Mouse (Mus musculus): ENCODE results near the gene Gorasp1.
A peak's percentile ranks its signal among the peaks of the same experiment; 100 is the strongest.

Gene Gorasp1

GRCm38 (mm10) chr9:119933675-119934074 lies 3.7 kb downstream of the Gorasp1 start:
- DNase-seq (ENCODE audit: extremely low read depth, insufficient read length, low spot score) = no peak

DNA sequence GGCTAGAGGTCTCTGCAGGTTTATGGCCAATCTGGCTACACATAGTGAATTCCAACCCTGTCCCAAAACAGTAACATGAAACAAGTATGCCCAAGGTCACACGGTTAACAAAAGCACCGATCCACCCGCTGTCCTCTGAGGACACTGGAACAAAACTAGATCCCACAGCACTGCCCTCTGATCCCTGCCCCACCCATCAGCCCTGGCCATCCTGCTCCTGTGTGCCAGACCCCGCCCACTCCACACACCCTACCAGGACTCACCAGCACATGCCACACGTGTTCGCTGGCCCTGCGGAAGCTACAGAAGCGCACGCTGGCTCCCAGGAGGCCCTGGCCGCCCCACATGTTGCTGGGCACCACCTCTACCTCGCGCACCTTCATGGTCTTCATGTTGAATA lies 5.0 kb downstream of the Gorasp1 start:
- DNase-seq (ENCODE audit: extremely low read depth, insufficient read length, low spot score) = no peak

GRCm38 (mm10) chr9:119926497-119926896 lies 10.9 kb downstream of the Gorasp1 start:
- no peak for DNase-seq (ENCODE audit: extremely low read depth, insufficient read length, low spot score)

DNA sequence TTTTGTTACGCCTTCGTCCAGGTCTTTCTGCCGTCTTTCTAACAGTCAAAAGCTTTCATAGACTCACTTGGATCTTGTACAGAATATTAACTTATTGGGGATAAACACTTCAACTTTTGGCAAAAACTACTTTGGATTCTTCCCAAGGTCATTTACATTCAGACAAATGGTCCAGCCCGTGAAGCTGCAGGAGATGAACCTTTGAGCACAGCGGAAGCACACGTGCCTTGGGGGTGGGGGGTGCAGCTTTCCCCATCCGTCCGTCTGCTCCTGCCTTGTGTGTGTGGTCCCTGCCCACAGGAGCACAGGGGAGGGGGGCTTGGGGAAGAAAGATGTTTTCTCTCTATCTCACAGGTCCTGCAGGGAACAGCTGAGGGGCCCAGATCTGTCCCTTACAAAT lies 11.6 kb downstream of the Gorasp1 start:
- no peak for DNase-seq (ENCODE audit: extremely low read depth, insufficient read length, low spot score)

DNA sequence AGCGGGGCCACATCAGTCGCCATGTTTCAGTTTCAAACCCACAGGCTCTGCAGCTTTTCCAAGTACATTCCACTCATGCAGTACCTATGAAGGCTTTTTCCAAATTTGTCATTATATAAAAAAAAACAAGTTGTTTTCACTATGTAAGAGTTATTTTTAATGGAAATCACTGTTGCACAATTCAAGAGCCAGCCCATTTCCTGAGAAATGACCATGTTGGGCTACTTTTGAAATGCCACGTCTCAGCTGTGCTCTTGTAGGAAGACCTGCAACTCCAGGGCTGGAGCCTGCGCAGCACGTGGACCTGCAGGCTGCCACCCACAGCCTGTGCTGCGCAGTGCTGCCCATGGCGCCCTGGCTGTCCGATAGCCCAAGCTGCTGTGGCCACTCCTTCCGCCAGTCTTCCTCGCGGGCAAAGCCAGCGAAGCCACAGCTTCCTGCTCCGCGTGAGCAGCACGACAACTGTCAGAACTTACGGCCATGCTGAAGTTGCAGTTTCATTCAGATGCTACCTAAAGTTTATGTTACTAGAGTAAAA lies 12.2 kb downstream of the Gorasp1 start:
- no peak for DNase-seq (ENCODE audit: extremely low read depth, insufficient read length, low spot score)

GRCm38 (mm10) chr9:119923462-119923861 lies 13.9 kb downstream of the Gorasp1 start:
- DNase-seq (ENCODE audit: extremely low read depth, insufficient read length, low spot score) = no peak

DNA sequence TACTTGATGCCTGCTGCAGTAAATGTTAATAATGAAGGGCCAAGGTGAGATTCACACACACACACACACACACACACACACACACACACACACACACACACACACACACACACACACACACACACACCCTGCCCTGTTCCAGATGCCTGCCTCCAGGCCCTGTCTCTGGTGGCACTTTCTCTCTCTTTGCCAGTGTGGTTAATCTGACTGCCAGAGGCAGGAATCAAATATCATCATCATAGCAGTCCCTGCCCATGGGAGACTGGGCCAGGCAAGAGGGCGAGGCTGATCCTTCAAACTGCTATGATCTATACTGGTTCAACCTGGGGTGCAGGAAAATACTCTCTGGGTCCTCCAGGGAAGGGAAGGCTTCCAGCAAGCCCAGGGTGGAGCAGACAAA lies 17.5 kb downstream of the Gorasp1 start:
- DNase-seq (ENCODE audit: extremely low read depth, insufficient read length, low spot score) = no peak

GRCm38 (mm10) chr9:119913087-119913838 lies 24.1 kb downstream of the Gorasp1 start:
- no peak for DNase-seq (ENCODE audit: extremely low read depth, insufficient read length, low spot score)

DNA sequence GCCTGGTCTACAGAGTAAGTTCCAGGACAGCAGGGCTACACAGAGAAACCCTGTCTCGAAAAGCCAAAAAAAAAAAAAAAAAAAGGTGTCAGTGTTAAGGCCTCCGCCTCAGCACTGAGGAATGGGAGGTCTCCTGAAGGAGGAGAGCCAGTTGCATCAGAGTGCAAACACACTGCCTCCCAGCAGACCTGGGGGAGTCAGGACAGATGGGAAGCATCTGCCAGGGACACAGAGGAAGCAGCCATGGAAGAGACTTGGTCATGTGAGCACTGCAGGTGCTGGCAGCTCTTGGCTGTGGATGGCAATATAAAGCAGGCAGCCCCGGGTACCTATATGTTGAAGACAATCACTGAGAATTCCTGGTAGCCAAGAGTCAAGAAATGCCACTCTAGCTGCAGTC lies 27.4 kb downstream of the Gorasp1 start:
- no peak for DNase-seq (ENCODE audit: extremely low read depth, insufficient read length, low spot score)

DNA sequence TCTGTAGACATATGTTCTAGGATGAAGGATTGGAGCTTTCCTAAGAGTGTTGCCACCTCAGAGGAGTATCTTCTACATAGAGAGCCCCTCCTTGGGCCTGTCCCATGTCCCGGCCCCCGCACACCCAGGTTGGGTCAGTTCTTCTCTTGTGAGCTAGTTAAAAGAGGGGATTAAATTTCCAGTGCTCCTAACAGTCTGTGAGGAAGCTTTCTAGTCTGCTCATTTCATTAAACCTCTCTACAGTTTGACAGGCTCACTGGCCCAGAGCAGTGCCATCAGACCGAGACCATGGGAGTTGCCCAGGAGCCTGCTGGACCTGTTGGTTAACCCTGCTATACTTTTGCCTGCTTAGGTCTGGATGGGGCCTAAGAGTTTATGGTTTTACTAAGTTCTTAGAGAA lies 28.7 kb downstream of the Gorasp1 start:
- no peak for DNase-seq (ENCODE audit: extremely low read depth, insufficient read length, low spot score)

- DNase-seq (ENCODE audit: extremely low read depth, insufficient read length, low spot score) = no peak
Measured at GRCm38 (mm10) chr9:119902410-119903151, 34.8 kb downstream of the Gorasp1 start.

GRCm38 (mm10) chr9:119899446-119899845 lies 37.9 kb downstream of the Gorasp1 start:
- no peak for DNase-seq (ENCODE audit: extremely low read depth, insufficient read length, low spot score)

DNA sequence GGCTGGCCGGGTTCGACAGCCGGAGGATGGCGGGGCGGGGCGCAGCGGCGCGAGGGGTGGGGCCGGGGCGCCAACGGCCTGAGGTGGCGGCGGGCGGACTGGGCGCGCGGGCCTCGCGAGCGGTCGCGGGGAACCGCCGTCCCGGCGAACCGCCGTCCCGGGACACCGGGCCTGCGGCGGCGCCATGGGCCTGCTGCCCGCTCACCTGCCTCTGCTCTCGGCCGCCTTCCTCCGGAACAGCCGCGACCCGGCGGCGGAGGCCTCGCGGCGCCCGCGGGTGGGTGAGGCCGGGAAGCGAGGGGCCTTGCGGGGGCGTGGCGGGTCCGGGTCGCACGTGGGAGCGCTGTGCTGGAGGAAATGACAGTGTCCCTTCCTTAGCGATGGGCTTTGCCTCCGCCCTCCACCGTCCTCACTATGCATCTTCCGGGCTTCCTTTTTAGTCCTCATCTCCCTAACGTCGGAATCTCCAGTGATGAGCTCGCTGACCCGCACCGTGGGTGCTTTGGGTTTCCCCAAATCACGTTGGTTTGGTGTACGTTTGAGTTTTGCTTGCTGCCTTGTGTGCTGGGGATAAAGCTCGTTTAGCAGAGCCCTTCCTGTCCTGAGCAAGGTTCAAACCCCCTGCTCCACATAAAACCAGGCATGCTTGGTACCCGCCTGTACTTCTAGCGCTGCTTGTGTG lies 42.2 kb downstream of the Gorasp1 start:
- no peak for DNase-seq (ENCODE audit: extremely low read depth, insufficient read length, low spot score)

DNA sequence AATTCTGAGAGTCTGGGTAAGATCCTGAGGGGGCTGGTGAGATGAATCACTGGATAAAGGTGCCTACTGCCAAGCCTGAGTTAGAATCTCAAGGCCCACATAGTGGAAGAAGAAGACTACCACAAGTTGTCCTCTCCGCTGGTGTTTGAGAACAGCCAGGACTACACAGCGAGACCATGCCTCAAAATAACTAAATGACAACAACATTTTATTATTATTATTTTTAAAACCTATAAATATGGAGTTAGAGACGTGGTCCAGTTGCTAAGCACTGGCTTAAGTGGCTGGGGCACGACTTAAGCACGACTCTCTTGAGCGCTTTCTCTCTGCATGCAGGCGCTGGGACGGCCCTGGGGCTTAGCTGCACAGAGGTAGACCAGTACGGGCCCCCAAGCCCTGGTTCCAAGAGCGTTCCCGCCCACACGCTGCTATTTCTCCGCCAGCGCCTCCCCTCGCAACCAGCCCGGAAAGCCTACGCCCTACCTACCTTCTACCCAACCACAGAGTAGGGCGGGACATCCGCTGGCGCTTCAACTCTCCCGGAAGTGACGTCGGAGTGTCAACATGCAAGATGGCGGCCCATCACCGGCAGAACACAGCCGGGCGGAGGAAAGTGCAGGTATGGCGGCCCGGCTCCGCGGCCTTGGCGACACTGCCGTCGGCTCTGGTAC lies 42.9 kb downstream of the Gorasp1 start, which contains the start of gene Wdr48:
Gene Wdr48 (plus strand): TSS at position 540 of the 671 bp plus-strand sequence.
- peak; percentile 92 for DNase-seq (ENCODE audit: extremely low read depth, insufficient read length, low spot score)

DNA sequence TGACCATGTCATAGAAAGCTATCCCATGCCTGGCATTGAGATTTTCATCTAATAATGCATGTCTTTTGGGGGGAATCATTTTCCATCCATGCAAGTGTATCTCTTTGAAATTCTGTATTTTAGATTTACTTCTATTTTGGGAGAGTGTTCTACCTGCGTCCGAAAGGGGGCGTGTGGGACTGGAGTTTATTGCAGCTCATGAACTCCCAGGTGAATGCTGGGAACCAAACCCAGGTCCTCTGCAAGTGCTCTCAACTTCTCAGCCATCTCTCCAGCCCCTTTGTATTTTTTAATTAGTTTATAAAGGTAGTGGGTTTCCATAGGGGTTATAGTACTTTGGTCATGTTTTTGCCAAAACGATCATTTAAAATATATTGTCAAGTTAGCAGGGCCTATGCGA lies 43.5 kb downstream of the Gorasp1 start:
- no peak for DNase-seq (ENCODE audit: extremely low read depth, insufficient read length, low spot score)

- no peak for DNase-seq (ENCODE audit: extremely low read depth, insufficient read length, low spot score)
Measured at GRCm38 (mm10) chr9:119890692-119891091, 46.7 kb downstream of the Gorasp1 start.

DNA sequence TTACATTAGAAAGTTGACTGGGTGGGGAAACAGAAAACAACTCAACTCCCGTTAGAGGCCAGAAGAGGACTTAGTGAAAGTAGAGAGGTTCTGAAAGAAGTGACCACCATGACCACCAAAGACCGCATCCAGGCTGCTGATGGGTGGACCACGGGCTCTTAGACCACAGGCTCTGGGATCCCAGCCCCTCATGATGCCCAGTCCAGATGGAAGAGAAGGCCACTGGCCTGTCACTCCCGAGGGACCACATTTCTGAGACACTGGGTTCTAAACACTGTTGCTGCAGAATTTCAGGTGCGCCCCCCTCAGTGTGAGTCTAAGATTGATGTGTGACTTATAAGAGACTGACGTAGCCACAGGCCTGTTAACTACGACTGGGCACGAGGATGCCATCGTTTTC lies 47.9 kb downstream of the Gorasp1 start:
- DNase-seq (ENCODE audit: extremely low read depth, insufficient read length, low spot score) = no peak

DNA sequence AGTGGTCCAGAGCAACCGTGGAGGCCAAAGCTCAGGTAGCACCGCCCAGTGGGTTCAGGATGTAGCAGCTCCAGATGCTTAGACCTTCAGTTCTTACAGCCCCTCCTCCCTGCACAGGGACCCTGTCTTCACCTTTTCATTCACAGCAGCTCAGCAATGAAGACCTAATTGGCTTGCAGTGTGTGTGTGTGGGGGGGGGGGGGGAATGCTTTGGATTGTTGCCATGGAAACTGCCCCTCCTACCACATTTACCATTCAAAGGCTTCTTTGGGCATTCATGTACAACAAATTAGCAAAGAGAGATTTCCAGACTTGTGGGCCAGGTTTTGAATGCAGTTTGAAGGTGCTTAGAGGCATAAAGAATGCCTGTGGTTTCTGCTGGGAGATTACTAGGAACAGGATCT lies 48.5 kb downstream of the Gorasp1 start:
- no peak for DNase-seq (ENCODE audit: extremely low read depth, insufficient read length, low spot score)

- DNase-seq (ENCODE audit: extremely low read depth, insufficient read length, low spot score) = peak; percentile 6
Measured at GRCm38 (mm10) chr9:119887144-119887901, 50.0 kb downstream of the Gorasp1 start.
